Mouse (Mus musculus) E14TG2a.4 (cell line): ENCODE measurements at regions not wholly inside any gene's neighbourhood (a gene's known extent, or its start where the extent isn't known, plus 50 kb on each side); places are given as distances from the start of the nearest gene placed in this dataset.

Experiments
- CTCF ChIP-seq: conservative IDR thresholded peaks from 2 replicates; pipeline ENCODE4 v1.5.1; 2014; ENCODE audit warnings: low read length
- NANOG ChIP-seq: IDR thresholded peaks from 2 replicates; pipeline ENCODE4 v1.6.1; 2014; ENCODE audit warnings: borderline replicate concordance, low read length, mixed read lengths

GRCm38 (mm10) chr1:73170668-73171008, 154.9 kb upstream of the Tnp1 start:
- TF ChIP-seq CTCF (no peak), NANOG (no peak)
